Mouse (Mus musculus) layer of hippocampus, adult 11-12 months (tissue): ENCODE measurements around the gene Cnksr1.

Experiments
- DNase-seq: peaks from one replicate; pipeline ENCODE4 v3.0.0; 2022; ENCODE audit warnings: low spot score

The Cnksr1 gene

GRCm38 (mm10) chr4:134252911-134253721 lies 14.9 kb upstream of the Cnksr1 start:
- DNase-seq = no peak

DNA sequence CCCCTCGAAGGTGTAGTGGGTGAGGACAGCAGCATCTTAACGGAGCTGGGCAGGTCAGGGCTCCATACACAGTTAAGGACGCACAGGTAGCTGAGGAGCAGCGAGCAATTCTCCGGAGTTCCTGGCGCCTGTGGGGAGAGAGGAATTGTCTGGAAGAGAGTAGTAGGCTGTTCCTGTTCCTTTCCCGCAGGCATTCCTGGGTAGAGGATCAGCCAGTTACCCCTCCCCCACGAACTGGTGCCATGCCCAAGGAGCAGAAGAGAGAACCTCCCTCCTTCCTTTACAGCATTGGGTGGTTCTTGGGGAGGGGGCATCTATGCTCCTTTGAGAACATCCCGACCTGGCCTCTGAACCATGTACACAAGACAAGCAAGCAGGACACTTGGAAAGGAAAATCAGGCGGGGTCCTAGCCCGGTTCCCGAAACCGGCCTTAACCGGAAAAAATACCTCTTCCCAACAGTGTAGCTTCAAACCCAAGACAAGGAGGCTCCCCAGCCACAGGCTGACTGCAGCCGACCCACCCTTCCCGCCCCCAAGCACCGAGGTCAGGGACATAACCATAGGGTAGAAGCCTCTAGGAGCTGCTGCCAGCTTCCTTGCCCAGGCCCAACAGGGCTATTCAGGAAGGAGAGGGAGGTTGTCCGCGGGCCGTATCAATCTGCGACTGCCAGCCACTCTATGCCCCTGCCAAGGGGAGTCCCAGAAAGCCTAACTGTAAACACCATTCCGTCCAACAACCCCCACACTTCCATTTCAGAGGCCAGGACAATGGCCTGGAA lies 14.1 kb upstream of the Cnksr1 start:
- no peak for DNase-seq

- DNase-seq = no peak
These were observed 13.3 kb upstream of the Cnksr1 start for GRCm38 (mm10) chr4:134251241-134252130.

- no peak for DNase-seq
These were observed 12.7 kb upstream of the Cnksr1 start for GRCm38 (mm10) chr4:134250930-134251240.

DNA sequence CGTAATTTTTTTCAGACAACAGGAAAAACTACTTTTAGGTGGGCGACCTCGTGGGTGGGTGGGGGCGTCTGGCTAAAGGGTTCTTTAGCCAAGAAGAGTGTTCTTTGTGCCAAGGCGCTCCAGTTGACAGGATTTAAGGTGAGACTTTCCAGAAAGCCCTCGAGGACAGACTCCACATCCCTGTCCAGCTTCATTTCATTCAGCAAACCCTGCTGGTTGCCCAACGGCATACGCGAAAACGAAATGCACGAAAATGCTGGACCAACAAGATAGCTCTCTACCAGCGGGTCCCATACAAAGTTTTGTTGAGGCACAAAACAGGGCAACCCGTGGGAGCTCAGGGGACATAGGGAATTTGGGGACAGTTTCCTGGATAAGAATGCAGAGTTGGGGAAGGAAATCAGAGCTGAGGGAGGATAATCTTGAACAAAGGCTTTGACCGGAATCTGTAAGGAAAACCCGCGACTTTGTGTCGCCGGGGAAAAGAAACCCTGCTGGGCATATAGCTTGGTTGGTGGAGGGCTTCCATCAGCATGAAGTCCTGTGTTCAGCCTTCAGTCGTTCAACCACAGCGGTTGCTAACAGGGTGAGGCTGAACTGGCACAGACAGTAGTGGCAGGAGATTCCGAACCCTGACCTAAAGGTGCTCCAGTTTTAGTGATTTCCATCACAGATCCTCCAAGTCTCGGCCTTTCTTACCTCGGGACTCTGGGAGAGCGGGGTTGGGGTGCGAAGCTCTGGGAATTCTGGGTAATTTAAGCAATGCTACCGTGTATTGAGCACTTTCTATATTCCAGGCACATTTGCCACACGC lies 12.1 kb upstream of the Cnksr1 start:
- no peak for DNase-seq

DNA sequence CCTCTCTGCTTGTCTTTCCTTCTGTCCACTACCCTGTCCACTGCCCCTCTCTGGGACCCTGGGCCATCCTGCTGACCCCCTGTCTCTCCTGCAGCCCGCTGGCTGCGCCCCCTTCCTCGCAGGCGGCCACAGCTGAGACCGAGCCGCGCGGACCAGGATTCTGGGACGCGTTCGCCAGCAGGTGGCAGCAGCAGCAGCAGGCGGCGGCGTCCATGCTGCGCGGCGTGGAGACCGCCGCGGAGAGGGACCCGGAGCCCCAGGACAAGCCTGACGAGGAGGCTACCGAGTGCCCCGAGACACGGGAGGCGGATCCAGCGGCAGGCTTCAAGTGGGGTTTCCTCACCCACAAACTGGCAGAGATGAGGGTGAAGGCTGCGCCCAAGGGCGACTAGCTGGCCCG lies 11.5 kb upstream of the Cnksr1 start:
- DNase-seq = peak; percentile 67

DNA sequence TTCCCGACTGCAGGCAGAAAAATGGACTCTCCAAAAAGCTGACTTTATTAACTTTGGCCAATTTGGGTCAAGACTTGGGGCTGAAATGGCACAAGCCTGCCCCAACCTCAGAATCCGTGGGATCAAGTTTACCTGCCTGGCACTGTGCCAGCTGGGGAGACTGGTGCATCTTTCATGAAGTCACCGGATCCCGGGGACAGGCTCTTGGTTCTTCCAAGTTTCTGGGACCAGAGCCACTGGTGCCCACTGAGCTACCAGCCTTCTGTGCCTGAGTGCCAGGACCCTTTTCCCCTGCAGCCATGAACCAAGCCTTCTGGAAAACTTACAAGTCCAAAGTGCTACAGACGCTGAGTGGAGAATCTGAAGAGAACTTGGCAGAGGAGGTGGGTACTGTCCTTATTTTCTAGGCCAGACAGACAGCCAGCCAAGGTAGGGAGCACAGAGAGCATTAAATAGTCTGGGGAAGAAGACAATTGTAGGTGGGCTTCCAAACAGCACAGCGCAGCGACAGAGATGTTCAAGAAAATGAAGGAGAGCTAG lies 8.6 kb upstream of the Cnksr1 start, which contains the start of gene Gm30191:
Gene Gm30191, plus strand, starts transcription at position 217 of the 540 bp plus-strand sequence.
- no peak for DNase-seq

DNA sequence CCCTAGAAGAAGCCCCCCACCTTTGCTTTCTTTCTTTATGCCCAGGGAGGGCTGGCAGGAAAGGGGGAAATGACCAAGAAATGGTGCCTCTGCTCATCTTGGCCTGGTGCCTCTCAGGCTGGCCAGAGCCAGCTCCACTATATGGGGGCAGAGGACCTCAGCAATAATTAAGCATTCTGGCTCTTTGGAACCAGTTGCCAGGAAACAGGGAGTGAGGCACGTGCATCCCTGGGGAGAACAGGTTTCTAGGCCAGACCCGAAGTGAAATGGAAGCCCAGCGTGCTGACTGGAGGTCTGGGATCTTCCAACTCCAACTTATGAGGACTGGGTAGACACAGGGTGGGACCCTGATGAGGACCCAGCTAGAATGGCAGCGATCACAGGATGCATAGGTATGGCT lies 8.1 kb upstream of the Cnksr1 start:
- no peak for DNase-seq

- peak; percentile 95 for DNase-seq
These were observed 7.1 kb upstream of the Cnksr1 start, which contains the start of gene Zfp593 for GRCm38 (mm10) chr4:134245148-134245843. Zfp593 (minus strand) TSS chr4:134245592.

DNA sequence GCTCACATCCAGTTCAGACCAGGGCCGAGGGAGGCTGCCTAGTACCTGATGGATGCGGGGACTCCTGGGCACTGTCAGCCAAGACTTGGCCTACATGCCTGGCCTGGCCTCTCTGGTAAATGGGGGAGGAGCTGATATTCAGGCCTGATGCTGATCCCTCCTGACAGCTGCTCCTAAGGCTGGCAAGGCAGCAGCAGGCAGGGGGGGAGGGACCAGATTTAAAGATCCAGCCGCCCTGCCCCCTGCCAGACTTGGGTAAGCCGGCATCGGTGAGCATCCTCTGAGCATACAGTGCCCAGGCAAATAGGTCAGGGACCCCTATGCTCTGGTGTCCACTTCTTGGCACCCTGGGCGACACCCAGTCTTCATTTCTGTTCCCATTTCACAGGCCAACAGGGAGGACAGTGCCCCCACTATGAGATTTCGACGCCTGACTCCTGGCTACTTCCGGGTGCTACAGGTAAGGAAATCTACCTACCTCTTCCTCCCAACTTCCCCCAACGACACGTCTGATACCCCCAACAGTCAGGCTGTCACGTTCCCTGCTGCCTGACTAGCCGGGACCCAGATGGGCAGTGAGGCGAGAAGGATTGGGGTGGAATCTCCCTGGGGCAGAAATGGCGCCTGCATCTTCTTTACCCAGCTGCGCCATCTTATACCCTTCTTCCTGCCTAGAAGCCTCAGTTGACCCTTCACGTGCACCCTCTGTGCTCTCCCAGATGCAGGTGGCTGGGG lies 5.5 kb upstream of the Cnksr1 start, which contains the start of gene E130218I03Rik:
Gene E130218I03Rik, plus strand, starts transcription at position 147 of the 735 bp plus-strand sequence.
- DNase-seq = no peak

GRCm38 (mm10) chr4:134238686-134239085 lies 487 bp upstream of the Cnksr1 start:
- no peak for DNase-seq

GRCm38 (mm10) chr4:134237582-134238278 lies 469 bp downstream of the Cnksr1 start:
- no peak for DNase-seq

DNA sequence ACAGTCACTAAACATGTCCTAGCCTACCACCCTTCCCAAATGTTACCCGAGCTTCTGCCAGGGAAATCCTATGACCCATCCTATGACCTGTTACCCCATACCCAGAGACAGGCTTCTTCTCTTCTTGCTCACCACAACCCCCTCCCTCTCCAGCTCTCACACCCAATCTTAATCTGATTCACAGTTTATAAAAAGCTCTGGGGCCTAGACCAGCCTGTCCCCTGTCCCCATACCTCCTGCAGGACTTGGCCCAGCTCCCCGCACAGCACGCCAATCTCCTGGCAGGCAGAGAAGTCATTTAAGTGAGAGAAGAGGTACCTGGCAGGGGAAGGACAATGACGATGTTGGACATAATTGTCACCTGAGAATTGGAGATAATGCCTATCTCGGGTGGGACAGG lies 3.3 kb downstream of the Cnksr1 start:
- no peak for DNase-seq

DNA sequence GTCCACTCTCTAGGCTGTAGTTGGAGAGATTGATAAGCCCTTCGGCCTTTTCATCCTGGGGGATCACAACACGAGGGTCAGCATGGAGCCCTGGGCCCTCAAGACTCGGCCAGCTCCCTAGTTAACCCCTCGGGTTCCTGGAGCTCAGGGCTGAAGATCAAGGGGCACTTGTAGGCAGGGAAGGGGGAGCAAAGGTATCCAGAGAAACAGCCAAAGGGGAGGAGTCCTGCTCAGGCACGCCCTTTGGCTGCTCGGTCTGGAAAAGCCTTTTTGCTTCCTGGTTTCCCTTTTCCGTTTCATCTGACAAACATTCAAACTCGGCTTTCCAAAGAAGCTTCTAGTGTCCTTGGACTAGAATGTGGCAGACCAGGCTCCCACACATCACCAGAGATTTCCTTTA lies 7.8 kb downstream of the Cnksr1 start:
- DNase-seq = no peak

GRCm38 (mm10) chr4:134227194-134227593 lies 11.0 kb downstream of the Cnksr1 start, which contains the start of gene Catsper4:
Catsper4 (minus strand) TSS chr4:134227383.
- DNase-seq = no peak

DNA sequence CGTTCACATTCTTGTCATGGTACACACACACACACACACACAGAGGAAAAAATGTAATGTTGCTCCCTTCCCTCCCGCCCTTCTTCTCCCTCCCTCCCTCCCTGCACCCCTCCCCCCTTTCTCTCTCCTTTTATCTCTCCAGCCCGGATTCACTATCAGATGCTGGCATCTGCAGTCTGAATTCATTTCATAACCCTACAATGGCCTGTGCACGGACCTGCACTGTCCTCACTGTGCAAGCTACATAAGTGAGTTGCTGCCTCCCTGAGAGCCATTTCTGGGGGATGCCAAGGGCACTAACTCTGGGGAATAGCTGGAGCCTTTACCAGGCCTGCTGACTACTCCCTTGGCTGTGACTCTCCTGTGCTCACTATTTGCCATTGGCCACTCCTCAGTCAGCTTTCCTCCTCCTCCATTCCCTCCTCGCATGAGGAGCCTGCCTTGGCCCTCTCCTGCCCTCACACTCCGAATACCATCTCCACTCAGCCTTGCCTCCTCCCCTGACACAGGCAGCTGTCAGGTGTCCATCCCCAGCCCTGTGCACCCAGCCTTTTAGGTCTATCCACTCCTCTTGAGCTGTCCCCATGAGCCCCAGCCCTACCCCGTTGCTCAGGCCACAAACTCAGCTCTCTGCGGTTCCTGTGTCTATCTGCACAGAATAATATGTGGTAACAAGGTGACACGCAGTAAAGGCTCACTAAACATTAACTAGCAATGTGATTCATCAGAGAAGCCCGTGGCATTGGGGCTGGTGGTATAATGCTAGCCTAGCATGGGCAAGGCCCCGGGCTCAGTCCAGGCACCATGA lies 15.2 kb downstream of the Cnksr1 start:
- DNase-seq = no peak

DNA sequence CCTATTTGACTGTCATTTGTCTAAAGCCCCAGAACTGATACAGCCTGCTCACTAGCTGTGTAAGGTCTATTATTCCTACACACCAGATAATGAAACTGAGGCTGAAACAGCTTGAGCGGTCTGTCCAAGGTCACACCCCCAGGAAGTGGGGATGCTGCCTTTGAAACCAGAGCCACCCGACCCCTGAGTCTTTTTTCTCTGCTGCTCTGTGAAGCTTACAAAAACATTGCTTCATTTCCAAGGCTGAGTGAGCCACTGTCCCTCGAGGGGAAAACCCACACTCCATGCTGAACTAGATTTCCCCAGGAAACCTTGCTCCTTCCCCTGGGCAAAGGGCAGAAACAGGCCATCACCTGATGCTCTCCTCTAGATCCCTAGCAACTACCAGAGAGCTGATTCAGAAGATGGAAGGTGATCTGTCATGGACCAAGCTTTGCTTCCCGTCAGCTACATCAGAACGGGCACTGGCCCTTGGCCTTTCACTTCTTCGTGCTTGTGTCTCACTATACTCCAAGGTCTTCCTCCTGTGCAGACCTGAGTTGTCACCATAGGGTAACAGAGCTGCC lies 31.6 kb downstream of the Cnksr1 start:
- no peak for DNase-seq
